ENCODE assay signal across 16 mouse cellular contexts in the genomic region with DNA sequence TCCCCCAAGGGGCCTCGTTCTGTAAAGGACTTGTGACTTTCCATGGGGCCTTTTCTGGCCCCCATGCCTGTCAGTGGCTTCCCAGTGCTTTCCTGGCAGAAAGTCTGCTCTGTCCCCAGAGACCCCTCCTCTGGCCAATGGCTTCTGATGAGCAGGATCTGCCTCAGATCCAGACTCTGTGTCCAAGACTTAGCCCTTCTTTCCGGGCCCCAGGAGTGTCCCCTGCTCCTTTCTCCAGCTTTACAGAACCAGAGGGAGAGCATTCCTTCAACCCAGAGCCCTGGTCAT. TPM values are rescaled to one million over a fixed set of nuclear protein-coding genes. Genes with fewer than 3 reads are reported as not detected.
DNase-seq lines count a peak whose midpoint lies in the region; ATAC-seq and TF ChIP-seq lines count a peak whose summit lies in the region.
"Had no signal": no experiment of that assay in that cellular context is flagged by ENCODE, and none has a peak within 500 bp of the region (broad histone marks: within the 10 kb centered on the region; RNA-seq: fewer than 3 reads in every experiment).

No protein-coding gene starts in this region.

- H3K36me3 ChIP-seq in lung, embryonic 16.5 days (ENCODE audit: control insufficient read depth, insufficient read depth, low read length): no peaks in the 10 kb centered on the region
- no peaks in the 10 kb centered on the region for H3K36me3 ChIP-seq in heart, postnatal 0 days (replicated peaks; ENCODE audit: control insufficient read depth, insufficient read depth, low read length)
- H3K36me3 ChIP-seq in stomach, embryonic 16.5 days (ENCODE audit: control insufficient read depth, insufficient read depth, low read length): no peaks in the 10 kb centered on the region
- H3K36me3 ChIP-seq: embryonic facial prominence, embryonic 13.5 days; liver, embryonic 12.5 days had no signal

- H3K9me3 ChIP-seq in lung, embryonic 16.5 days (ENCODE audit: control insufficient read depth, low read length): no peaks in the 10 kb centered on the region
- H3K9me3 ChIP-seq in heart, postnatal 0 days (replicated peaks; ENCODE audit: control insufficient read depth, low read length): no peaks in the 10 kb centered on the region
- H3K9me3 ChIP-seq in stomach, embryonic 16.5 days (replicated peaks; ENCODE audit: control insufficient read depth, low read length): no peaks in the 10 kb centered on the region
- H3K9me3 ChIP-seq: embryonic facial prominence, embryonic 13.5 days; liver, embryonic 12.5 days had no signal

- H3K4me3 ChIP-seq in lung, embryonic 16.5 days (ENCODE audit: low read length): no peak overlapping the region
- H3K4me3 ChIP-seq in heart, postnatal 0 days (ENCODE audit: low read depth, low read length): no peak overlapping the region
- no peak overlapping the region for H3K4me3 ChIP-seq in stomach, embryonic 16.5 days (replicated peaks; ENCODE audit: low read length)
- H3K4me3 ChIP-seq: embryonic facial prominence, embryonic 13.5 days; left cerebral cortex, adult 2 months; liver, embryonic 12.5 days had no signal

- no peak for TF ChIP-seq EP300 in heart, postnatal 0 days (IDR thresholded peaks at IDR 0.05; ENCODE audit: low read depth)

- H3K4me2 ChIP-seq in lung, embryonic 16.5 days (ENCODE audit: low read depth, low read length): no peak overlapping the region
- H3K4me2 ChIP-seq in heart, postnatal 0 days (ENCODE audit: low read depth, low read length): no peak overlapping the region
- H3K4me2 ChIP-seq in stomach, embryonic 16.5 days (ENCODE audit: low read depth, low read length): no peak overlapping the region
- H3K4me2 ChIP-seq: embryonic facial prominence, embryonic 13.5 days had no signal

- WGBS in lung, embryonic 16.5 days: 27% methylated on average over 2 of the region's 2 CpGs
- 15% methylated on average over 2 of the region's 2 CpGs for WGBS in heart, postnatal 0 days
- WGBS in stomach, embryonic 16.5 days: 26% methylated on average over 2 of the region's 2 CpGs

- no peak for TF ChIP-seq CTCF in heart, postnatal 0 days (IDR thresholded peaks at IDR 0.05; ENCODE audit: low read depth)

- ATAC-seq in lung, embryonic 16.5 days (ENCODE audit: low read depth): no peak
- 0 out of 2 replicates have a peak, but pooled peaks have one; percentile 22 for ATAC-seq in heart, postnatal 0 days (ENCODE audit: insufficient read depth, low read depth)
- no peak for ATAC-seq in stomach, embryonic 16.5 days (ENCODE audit: insufficient read depth, low FRiP score)
- no peak for ATAC-seq in inflammation-experienced regulatory T-cells, adult 6 months

- H3K4me1 ChIP-seq in lung, embryonic 16.5 days (replicated peaks; ENCODE audit: control insufficient read depth, insufficient read depth, low read length): peaks cover 15% of the 10 kb centered on the region
- peaks cover 4% of the 10 kb centered on the region; the same call in 1 of the 2 replicates for H3K4me1 ChIP-seq in heart, postnatal 0 days (ENCODE audit: control insufficient read depth, insufficient read depth)
- H3K4me1 ChIP-seq in stomach, embryonic 16.5 days (ENCODE audit: control insufficient read depth, insufficient read depth, low read length): peaks cover 5% of the 10 kb centered on the region

- H3K27me3 ChIP-seq in lung, embryonic 16.5 days (ENCODE audit: control insufficient read depth, insufficient read depth, low read depth, low read length): no peaks in the 10 kb centered on the region
- no peaks in the 10 kb centered on the region for H3K27me3 ChIP-seq in heart, postnatal 0 days (ENCODE audit: control insufficient read depth, insufficient read depth, low read length)
- H3K27me3 ChIP-seq in stomach, embryonic 16.5 days (ENCODE audit: control insufficient read depth, insufficient read depth, low read length): no peaks in the 10 kb centered on the region
- H3K27me3 ChIP-seq: liver, embryonic 12.5 days had no signal

- no peak overlapping the region for H3K9ac ChIP-seq in lung, embryonic 16.5 days (ENCODE audit: low read length)
- no peak overlapping the region for H3K9ac ChIP-seq in heart, postnatal 0 days (replicated peaks; ENCODE audit: low read depth, low read length)
- H3K9ac ChIP-seq in stomach, embryonic 16.5 days (ENCODE audit: low read length): no peak overlapping the region
- H3K9ac ChIP-seq: embryonic facial prominence, embryonic 13.5 days; liver, embryonic 12.5 days had no signal

- H3K27ac ChIP-seq in lung, embryonic 16.5 days (ENCODE audit: low read length): peak overlapping the region; percentile 19
- no peak overlapping the region for H3K27ac ChIP-seq in heart, postnatal 0 days (ENCODE audit: low read depth)
- H3K27ac ChIP-seq in stomach, embryonic 16.5 days (ENCODE audit: low read length): peak overlapping the region; percentile 39; the same call in 1 of the 2 replicates
- H3K27ac ChIP-seq: embryonic facial prominence, embryonic 13.5 days; kidney, postnatal 0 days; left cerebral cortex, adult 2 months; liver, embryonic 12.5 days had no signal

- DNase-seq in gastrocnemius, adult 18-20 months (ENCODE audit: low spot score): peak; percentile 33
- no peak for DNase-seq in gastrocnemius, postnatal 10 days
- no peak for DNase-seq in lung, postnatal 10 days
- no peak for DNase-seq in heart, postnatal 0 days (ENCODE audit: low spot score)
- no peak for DNase-seq in right cerebral cortex, postnatal 36 days (ENCODE audit: low spot score in 2 of 2)
- DNase-seq: B cell, adult 2 months; thymus, postnatal 25 days had no signal

RNA-seq across cellular contexts. Expression of a gene that starts 5.2 kb away (rescaled TPM):
- total RNA-seq in gastrocnemius, adult 18-20 months (2021): not detected
- not detected for total RNA-seq in gastrocnemius, postnatal 10 days (2021)
- not detected in 2 replicates for polyA plus RNA-seq in lung, embryonic 16.5 days (2015; fragmentation: Nextera tagmentation; extraction: Ambion mirVana)
- total RNA-seq in heart, postnatal 0 days (2014; rRNA removed; ENCODE audit: low replicate concordance): not detected in 2 replicates
- 0.08 TPM in 1 of 2 replicates, not detected in the other for polyA plus RNA-seq in heart, postnatal 0 days (2015; fragmentation: Nextera tagmentation; extraction: Ambion mirVana)
- polyA plus RNA-seq in stomach, embryonic 16.5 days (2015; fragmentation: Nextera tagmentation; extraction: Ambion mirVana): 0.15 TPM in 1 of 2 replicates, not detected in the other
- polyA plus RNA-seq in inflammation-experienced regulatory T-cells, adult 6 months (2017; shearing (Covaris generic)): not detected
- total RNA-seq: heart, postnatal 36 days; megakaryocyte progenitor cell, adult 5-6 weeks had no signal
- polyA plus RNA-seq: embryonic facial prominence, embryonic 13.5 days; kidney, postnatal 0 days; liver, embryonic 12.5 days had no signal

RNA-seq across cellular contexts. Expression of a gene that starts 24.4 kb away (rescaled TPM):
- 1 to 10 TPM; 3.2 to 3.4 TPM for total RNA-seq in gastrocnemius, adult 18-20 months (2021)
- 1 to 10 TPM; 4.2 to 6.2 TPM for total RNA-seq in gastrocnemius, postnatal 10 days (2021)
- polyA plus RNA-seq in lung, embryonic 16.5 days (2015; fragmentation: Nextera tagmentation; extraction: Ambion mirVana): 6.8 and 9.3 TPM in 2 replicates
- 8.4 and 42.5 TPM in 2 replicates for total RNA-seq in heart, postnatal 0 days (2014; rRNA removed; ENCODE audit: low replicate concordance)
- 6.1 and 6.2 TPM in 2 replicates for polyA plus RNA-seq in heart, postnatal 0 days (2015; fragmentation: Nextera tagmentation; extraction: Ambion mirVana)
- 6.6 and 7.2 TPM in 2 replicates for polyA plus RNA-seq in stomach, embryonic 16.5 days (2015; fragmentation: Nextera tagmentation; extraction: Ambion mirVana)
- 10 to 100 TPM in 2 of 3 experiments, 1 to 10 TPM in 1; 9.1 to 20.9 (median 18.5) TPM for polyA plus RNA-seq in inflammation-experienced regulatory T-cells, adult 6 months (2017; shearing (Covaris generic))

RNA-seq across cellular contexts. Expression of a gene that starts 51.8 kb away (rescaled TPM):
- total RNA-seq in gastrocnemius, adult 18-20 months (2021): 10 to 100 TPM; 39.0 to 40.2 TPM
- 10 to 100 TPM; 41.0 to 52.8 TPM for total RNA-seq in gastrocnemius, postnatal 10 days (2021)
- 119 and 128 TPM in 2 replicates for polyA plus RNA-seq in lung, embryonic 16.5 days (2015; fragmentation: Nextera tagmentation; extraction: Ambion mirVana)
- 32.8 TPM in 2 replicates for total RNA-seq in heart, postnatal 0 days (2014; rRNA removed; ENCODE audit: low replicate concordance)
- polyA plus RNA-seq in heart, postnatal 0 days (2015; fragmentation: Nextera tagmentation; extraction: Ambion mirVana): 38.2 and 40.3 TPM in 2 replicates
- 93.6 and 95.7 TPM in 2 replicates for polyA plus RNA-seq in stomach, embryonic 16.5 days (2015; fragmentation: Nextera tagmentation; extraction: Ambion mirVana)
- polyA plus RNA-seq in inflammation-experienced regulatory T-cells, adult 6 months (2017; shearing (Covaris generic)): 10 to 100 TPM in 2 of 3 experiments, 1 to 10 TPM in 1; 9.6 to 13.7 (median 12.9) TPM
